Mouse (Mus musculus) megakaryocyte progenitor cell, adult 5-6 weeks (primary cell): ENCODE measurements around the gene Eif3k. TPM values are rescaled to one million over a fixed set of nuclear protein-coding genes. Genes with fewer than 3 reads are reported as not detected.

Experiments used
- ATAC-seq: replicated peaks from 2 replicates; pipeline ENCODE4 v1.8.0; 2016; ENCODE audit warnings: mild to moderate bottlenecking, moderate TSS enrichment, inconsistent platforms; ENCODE audit not compliant: poor library complexity
- total RNA-seq, 2 experiments: library from RNA; stranded (forward) in 1 of 2; stranded (reverse) in 1 of 2; fragments of 157-497, 149-512 nt in 1 of 2; fragments of 200-1000 nt in 1 of 2; gene quantifications; 2 replicates each; pipeline versions ENCODE4 v1.2.3 to v1.2.4; 2015 to 2017

Gene Eif3k
- total RNA-seq, 2 experiments from 2014 or later, result 305 to 406 TPM

- no peak for ATAC-seq
These were observed 21.2 kb downstream of the Eif3k start for GRCm38 (mm10) chr7:28960354-28961046.

- ATAC-seq, result peak; percentile 26
These were observed 22.1 kb downstream of the Eif3k start for GRCm38 (mm10) chr7:28959505-28960045.

GRCm38 (mm10) chr7:28958770-28959169, 22.9 kb downstream of the Eif3k start:
- no peak for ATAC-seq

- ATAC-seq, result no peak
These were observed 23.5 kb downstream of the Eif3k start for GRCm38 (mm10) chr7:28957997-28958725.

GRCm38 (mm10) chr7:28957286-28957685, 24.4 kb downstream of the Eif3k start:
- no peak for ATAC-seq

GRCm38 (mm10) chr7:28956270-28956669, 25.4 kb downstream of the Eif3k start:
- no peak for ATAC-seq

GRCm38 (mm10) chr7:28955295-28955897, 26.3 kb downstream of the Eif3k start:
- ATAC-seq, result no peak

GRCm38 (mm10) chr7:28954773-28955172, 26.9 kb downstream of the Eif3k start:
- peak; percentile 27 for ATAC-seq

GRCm38 (mm10) chr7:28953476-28954376, 27.9 kb downstream of the Eif3k start:
- ATAC-seq, result peak; percentile 80

GRCm38 (mm10) chr7:28952786-28953185, 28.9 kb downstream of the Eif3k start:
- no peak for ATAC-seq

- ATAC-seq, result no peak
These were observed 29.9 kb downstream of the Eif3k start for GRCm38 (mm10) chr7:28951764-28952163.

GRCm38 (mm10) chr7:28950346-28951037, 31.2 kb downstream of the Eif3k start:
- no peak for ATAC-seq

- no peak for ATAC-seq
These were observed 32.4 kb downstream of the Eif3k start for GRCm38 (mm10) chr7:28949298-28949697.

- no peak for ATAC-seq
These were observed 32.9 kb downstream of the Eif3k start for GRCm38 (mm10) chr7:28948746-28949145.

GRCm38 (mm10) chr7:28946271-28946610, 35.4 kb downstream of the Eif3k start:
- ATAC-seq, result peak; percentile 69

- peak; percentile 19; the same call in 1 of the 2 replicates for ATAC-seq
These were observed 36.0 kb downstream of the Eif3k start for GRCm38 (mm10) chr7:28945416-28946270.

GRCm38 (mm10) chr7:28944756-28945415, 36.8 kb downstream of the Eif3k start:
- no peak for ATAC-seq

- no peak; the same call in 1 of the 2 replicates for ATAC-seq
These were observed 38.0 kb downstream of the Eif3k start for GRCm38 (mm10) chr7:28943451-28944180.
